In the genomic region with DNA sequence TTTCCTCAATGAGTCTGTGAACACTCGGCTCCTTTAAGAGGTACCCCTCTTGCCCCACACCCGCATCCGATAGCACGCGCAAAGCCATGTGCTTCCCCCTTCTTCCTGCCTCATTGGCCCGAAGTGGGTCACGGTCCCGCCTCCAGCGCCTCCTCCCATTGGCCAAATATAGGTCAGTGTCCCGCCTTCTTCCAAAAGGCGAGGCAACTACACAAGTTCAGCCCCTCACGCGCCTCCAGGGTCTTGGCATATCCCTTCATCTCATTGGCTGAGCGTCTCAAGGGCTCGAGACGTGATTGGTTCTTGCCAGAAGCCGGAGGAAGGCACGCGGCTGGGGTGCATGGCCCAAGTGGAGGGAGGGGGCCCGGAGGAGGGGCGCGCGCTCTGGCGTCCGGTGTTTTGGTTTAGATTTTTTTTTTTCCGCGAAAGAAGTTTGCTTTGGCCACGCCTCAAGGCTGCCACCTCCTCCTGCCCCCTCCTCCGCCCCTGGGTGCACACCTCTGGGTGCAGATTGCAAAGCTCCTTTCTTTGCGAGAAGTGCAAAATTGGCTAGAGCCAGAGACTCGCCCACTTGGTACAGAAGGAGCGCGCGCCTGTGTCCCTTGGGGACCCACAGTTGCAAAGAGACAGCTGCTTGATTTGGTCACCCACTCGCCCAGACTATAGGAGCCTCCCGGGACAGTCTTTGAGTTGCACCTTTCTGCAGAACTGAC, we compare ENCODE assay signal across 8 mouse cellular contexts. TPM values are rescaled to one million over a fixed set of nuclear protein-coding genes. Genes with fewer than 3 reads are reported as not detected.
DNase-seq lines count a peak whose midpoint lies in the region; ATAC-seq lines count a peak whose summit lies in the region.

A gene (plus strand): TSS at position 359 of the 713 bp plus-strand sequence.

- ATAC-seq in activated CD4-positive, CD25-positive, alpha-beta regulatory T cell, adult 4 months, result peak; percentile 79
- ATAC-seq in megakaryocyte-erythroid progenitor cell, adult 5-6 weeks (replicated peaks; ENCODE audit: low FRiP score, low TSS enrichment, poor library complexity, severe bottlenecking), result peak; percentile 75

- intact Hi-C loops in left cerebral cortex, postnatal 10 days (cut with DNase I), result no loop called here

- DNase-seq in embryo, embryonic 10 days (ENCODE audit: low spot score), result peak; percentile 100
- DNase-seq in gastrocnemius, postnatal 10 days, result peak; percentile 95
- peak; percentile 99 for DNase-seq in induced T-regulatory cell, adult 2 months (ENCODE audit: low read depth)
- peak; percentile 99 to 100 for DNase-seq in left cerebral cortex, postnatal 10 days (ENCODE audit: extremely low spot score in 1 of 2, low spot score in 2 of 2)
- peak; percentile 99 for DNase-seq in right cerebral cortex, postnatal 25 days
- DNase-seq in urinary bladder, postnatal 4 days (ENCODE audit: low spot score in 2 of 2), result peak; percentile 98 to 99

RNA-seq across cellular contexts. Expression of the gene that starts here (rescaled TPM):
- polyA plus RNA-seq in activated CD4-positive, CD25-positive, alpha-beta regulatory T cell, adult 4 months (2017; shearing (Covaris generic)), result 1 to 10 TPM; 5.2 to 8.5 TPM
- 10 to 100 TPM; 35.9 to 37.9 TPM for total RNA-seq in gastrocnemius, postnatal 10 days (2021)
- total RNA-seq in left cerebral cortex, postnatal 10 days (2021), result 10 to 100 TPM; 40.9 to 51.0 TPM
- total RNA-seq in megakaryocyte-erythroid progenitor cell, adult 5-6 weeks (2014; fragmentation: Nextera tagmentation), result 7.1 and 9.1 TPM in 2 replicates
- 5.6 and 6.2 TPM in 2 replicates for total RNA-seq in megakaryocyte-erythroid progenitor cell, adult 5-6 weeks (2017)

Comparison
In these comparisons a context has a peak if more than half of its experiments do, and no peak if none do; other contexts are left out.
1. Peak in every context shown above with its lines: DNase-seq and ATAC-seq.